Mouse (Mus musculus) myocyte (in vitro differentiated cells): ENCODE results near the gene Ptprd.

Source experiments
- CEBPB ChIP-seq: IDR thresholded peaks from 2 replicates; pipeline ENCODE4 v1.6.1; 2011; ENCODE audit warnings: mild to moderate bottlenecking, moderate library complexity; ENCODE audit not compliant: poor library complexity, insufficient read depth, severe bottlenecking
- E2F4 ChIP-seq: IDR thresholded peaks from one replicate; pipeline ENCODE4 v1.6.1; 2011; ENCODE audit warnings: mild to moderate bottlenecking, control low read depth, moderate library complexity; ENCODE audit not compliant: insufficient read depth
- MYOD1 ChIP-seq, 3 experiments: IDR thresholded peaks; one replicate each; pipeline ENCODE4 v1.6.1; 2011; ENCODE audit warnings: control low read depth in 2 of 3, low read depth in 2 of 3, mild to moderate bottlenecking in 2 of 3, moderate library complexity in 1 of 3; ENCODE audit not compliant: insufficient read length in 2 of 3, control insufficient read depth in 1 of 3
- POLR2A ChIP-seq: IDR thresholded peaks from one replicate; pipeline ENCODE4 v1.6.1; 2011; ENCODE audit warnings: low read depth, mild to moderate bottlenecking, control low read depth, moderate library complexity; ENCODE audit not compliant: insufficient read length
- POLR2AphosphoS2 ChIP-seq: IDR thresholded peaks from one replicate; pipeline ENCODE4 v1.6.1; 2011; ENCODE audit warnings: low read depth, control low read depth; ENCODE audit not compliant: insufficient read length

DNA sequence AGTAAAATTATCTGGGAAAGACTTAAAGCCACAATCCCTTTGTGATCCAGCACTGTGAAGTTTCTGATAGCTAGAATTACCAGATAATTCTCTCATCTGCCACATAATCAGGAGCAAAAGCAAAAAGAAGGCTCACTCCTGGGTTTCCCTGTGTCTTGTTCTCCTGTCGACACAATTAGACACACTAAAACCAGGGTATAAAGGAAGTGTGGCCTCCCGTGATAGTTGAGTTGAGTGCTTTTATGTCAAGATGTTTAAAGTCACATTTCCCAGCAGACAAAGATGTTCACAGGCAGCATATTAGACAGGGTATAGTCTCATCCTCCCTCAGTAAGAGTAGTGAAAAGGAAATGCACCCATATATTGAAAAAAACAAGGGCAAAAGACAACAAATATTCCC is 1801.7 kb downstream of the Ptprd start:
- no peak for TF ChIP-seq E2F4
- TF ChIP-seq POLR2AphosphoS2 = no peak
- no peak for TF ChIP-seq POLR2A
- TF ChIP-seq CEBPB = no peak
- no peak for TF ChIP-seq MYOD1 (IDR thresholded peaks at IDR 0.05; ENCODE audit: control insufficient read depth in 1 of 3, insufficient read length in 2 of 3, low read depth in 2 of 3)
